Mouse (Mus musculus): ENCODE measurements around the gene Mup18. TPM values are rescaled to one million over a fixed set of nuclear protein-coding genes. Genes with fewer than 3 reads are reported as not detected.
"Not testable (repeated sequence)": the region's sequence is repeated elsewhere in the genome, so short reads cannot be mapped to it uniquely, and the experiment has no call there.

Mup18 gene
- polyA plus RNA-seq (2012; ENCODE audit: insufficient read depth, insufficient read length, low replicate concordance, missing spikeins): not detected in 2 replicates

GRCm38 (mm10) chr4:61674036-61674435 lies at the start of gene Mup18:
TSS of gene Mup18 (minus strand) at chr4:61674136.
- WGBS: 84% methylated on average over 2 of the region's 2 CpGs
- not testable (repeated sequence) for H3K27ac ChIP-seq (ENCODE audit: insufficient read depth, low read depth, low read length); H3K4me1 ChIP-seq (ENCODE audit: control insufficient read depth, insufficient read depth, low read length); H3K4me3 ChIP-seq (ENCODE audit: insufficient read depth, low read depth, low read length)

- not testable (repeated sequence) for H3K4me1 ChIP-seq (ENCODE audit: control insufficient read depth, insufficient read depth, low read length); H3K4me3 ChIP-seq (ENCODE audit: insufficient read depth, low read depth, low read length); H3K27ac ChIP-seq (ENCODE audit: insufficient read depth, low read depth, low read length)
- WGBS: 89% methylated on average over 6 of the region's 6 CpGs
Observed at GRCm38 (mm10) chr4:61714296-61714695, 40.4 kb upstream of the Mup18 start.

Other genes starting within 250 kb of the Mup18 start
- not detected in 2 replicates for gene Mup15, start 234.4 kb downstream of the Mup18 start, polyA plus RNA-seq (2012; ENCODE audit: insufficient read depth, insufficient read length, low replicate concordance, missing spikeins)
- gene Mup16, start 154.6 kb downstream of the Mup18 start, polyA plus RNA-seq (2012; ENCODE audit: insufficient read depth, insufficient read length, low replicate concordance, missing spikeins): not detected in 2 replicates
- gene Mup17, start 78.3 kb downstream of the Mup18 start, polyA plus RNA-seq (2012; ENCODE audit: insufficient read depth, insufficient read length, low replicate concordance, missing spikeins): not detected in 2 replicates
- not detected in 2 replicates for gene Mup19, start 108.1 kb upstream of the Mup18 start, polyA plus RNA-seq (2012; ENCODE audit: insufficient read depth, insufficient read length, low replicate concordance, missing spikeins)
- gene Mup5, start 161.1 kb upstream of the Mup18 start, polyA plus RNA-seq (2012; ENCODE audit: insufficient read depth, insufficient read length, low replicate concordance, missing spikeins): not detected in 2 replicates

All from olfactory bulb, adult 2 months (tissue).